Mouse (Mus musculus) limb, embryonic 14.5 days (tissue): Measurements from ENCODE around the gene Htra1. TPM values are rescaled to one million over a fixed set of nuclear protein-coding genes. Genes with fewer than 3 reads are reported as not detected.

Experiments
- ATAC-seq: fragments of 200-750 bp; cut with Nextera tagmentation; 2 replicates; pipeline ENCODE4 v1.8.0; 2017; ENCODE audit warnings: low read depth, moderate number of reproducible peaks, moderate TSS enrichment; ENCODE audit not compliant: low FRiP score
- DNase-seq: peaks from one replicate; pipeline ENCODE4 v3.0.0-alpha.2; 2015; ENCODE audit warnings: low spot score
- H3K27ac ChIP-seq: fragments of 300-500 bp; sonication (generic); replicated peaks from 2 replicates; pipeline ENCODE4 v1.5.1; 2014; ENCODE audit warnings: low read depth, mild to moderate bottlenecking, low read length, moderate library complexity, mixed read lengths
- H3K27me3 ChIP-seq: fragments of 300-500 bp; sonication (generic); 2 replicates; pipeline ENCODE4 v1.6.1; 2014; ENCODE audit warnings: low read length, mixed read lengths; ENCODE audit not compliant: control insufficient read depth, insufficient read depth
- H3K36me3 ChIP-seq: fragments of 300-500 bp; sonication (generic); 2 replicates; pipeline ENCODE4 v1.6.1; 2014; ENCODE audit warnings: mild to moderate bottlenecking, low read length, moderate library complexity, mixed read lengths; ENCODE audit not compliant: control insufficient read depth, insufficient read depth
- H3K4me1 ChIP-seq: fragments of 300-500 bp; sonication (generic); 2 replicates; pipeline ENCODE4 v1.6.1; 2014; ENCODE audit warnings: antibody characterized with exemption, low read length, mixed read lengths; ENCODE audit not compliant: control insufficient read depth, insufficient read depth
- H3K4me2 ChIP-seq: fragments of 300-500 bp; sonication (generic); replicated peaks from 2 replicates; pipeline ENCODE4 v1.6.1; 2014; ENCODE audit warnings: low read depth, mild to moderate bottlenecking, low read length, moderate library complexity; ENCODE audit not compliant: severe bottlenecking
- H3K4me3 ChIP-seq: fragments of 300-500 bp; sonication (generic); replicated peaks from 2 replicates; pipeline ENCODE4 v1.5.1; 2014; ENCODE audit warnings: low read length
- H3K9ac ChIP-seq: fragments of 300-500 bp; sonication (generic); 2 replicates; pipeline ENCODE4 v1.6.1; 2014; ENCODE audit warnings: mild to moderate bottlenecking, low read depth, low read length, moderate library complexity; ENCODE audit not compliant: severe bottlenecking
- H3K9me3 ChIP-seq: fragments of 300-500 bp; sonication (generic); 2 replicates; pipeline ENCODE4 v1.6.1; 2016; ENCODE audit warnings: low read length; ENCODE audit not compliant: control insufficient read depth
- POLR2A ChIP-seq: fragments of 200-500 bp; IDR thresholded peaks from 2 replicates; pipeline ENCODE4 v1.8.0; 2012; ENCODE audit warnings: inconsistent platforms, mild to moderate bottlenecking, moderate library complexity, borderline replicate concordance; ENCODE audit not compliant: insufficient read depth, insufficient read length; ENCODE audit errors: extremely low read depth
- WGBS: fragments of 180-500 bp; shearing (Covaris S2); extraction: QIAGEN DNeasy Blood & Tissue Kit; methylation state at CpG from one replicate; pipeline ENCODE4 v1.1.7; 2014; 5-methylcytosine and 5-hydroxymethylcytosine counted together
- polyA plus RNA-seq, 2 experiments: library from polyadenylated mRNA; depleted of rRNA in 1 of 2; stranded (reverse) in 1 of 2; unstranded in 1 of 2; fragments of >200 nt; fragmentation: Nextera tagmentation in 1 of 2; extraction: Ambion mirVana in 1 of 2; gene quantifications; 2 replicates each; pipeline versions ENCODE4 v1.2.1 to v1.2.3; 2012 to 2014

Gene Htra1
- polyA plus RNA-seq, 2 experiments: 124 to 233 TPM

DNA sequence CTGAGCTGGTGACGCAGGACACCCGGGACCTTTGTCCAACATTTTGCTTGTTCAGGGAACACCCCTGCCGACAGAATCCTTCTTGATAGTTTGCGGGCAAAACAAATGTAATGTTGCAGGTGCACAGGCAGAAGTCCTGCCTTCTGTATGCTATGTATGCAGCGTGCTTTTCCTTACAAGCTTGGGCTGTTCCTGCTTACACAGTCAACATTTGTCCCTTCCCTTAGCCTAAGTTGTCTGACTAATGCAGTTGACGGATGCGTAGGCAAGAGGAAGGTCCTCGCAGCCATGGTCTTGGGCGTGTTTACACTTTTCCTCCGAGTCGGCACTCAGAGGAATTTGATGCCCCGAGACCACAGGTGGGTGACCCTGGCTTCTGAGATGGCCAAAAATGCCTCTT, 49.3 kb downstream of the Htra1 start:
- Histone ChIP-seq H3K9me3 (no peaks in the 10 kb centered on the region), H3K36me3 (no peaks in the 10 kb centered on the region), H3K4me2 (no peak overlapping the region), H3K9ac (no peak overlapping the region), H3K4me3 (no peak overlapping the region), H3K27me3 (no peaks in the 10 kb centered on the region), H3K27ac (no peak overlapping the region), H3K4me1 (peaks cover 29% of the 10 kb centered on the region)
- WGBS: 89% methylated on average over 12 of the region's 12 CpGs
- TF ChIP-seq POLR2A: no peak
- DNase-seq: no peak
- ATAC-seq: no peak

DNA sequence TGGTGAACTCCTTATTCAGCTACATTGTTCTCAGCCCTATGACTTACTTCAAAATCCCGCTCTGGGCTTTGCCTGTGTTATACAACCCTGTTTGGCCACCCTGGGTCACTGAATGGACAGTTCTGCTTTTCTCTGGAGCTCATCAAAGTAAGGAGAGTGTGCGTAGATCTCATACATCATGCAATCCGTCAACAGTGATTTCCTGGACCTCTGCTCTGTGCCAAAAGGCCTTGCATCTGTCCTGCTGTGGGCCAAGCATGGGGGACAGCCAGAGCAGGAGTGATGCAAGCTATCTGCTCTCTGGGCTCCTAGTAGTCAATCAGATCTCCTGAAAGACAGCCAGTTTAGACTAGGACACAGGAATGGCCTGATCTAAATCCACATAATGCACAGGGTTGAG, 49.8 kb downstream of the Htra1 start:
- DNase-seq (no peak), ATAC-seq (no peak)
- Histone ChIP-seq H3K9me3 (no peaks in the 10 kb centered on the region), H3K36me3 (no peaks in the 10 kb centered on the region), H3K27ac (no peak overlapping the region), H3K4me2 (no peak overlapping the region), H3K4me1 (peaks cover 29% of the 10 kb centered on the region), H3K27me3 (no peaks in the 10 kb centered on the region), H3K4me3 (no peak overlapping the region), H3K9ac (no peak overlapping the region)
- WGBS: 81% methylated on average over 3 of the region's 3 CpGs
- no peak for TF ChIP-seq POLR2A

- peak; percentile 81 for DNase-seq
Measured at GRCm38 (mm10) chr7:130988146-130988545, 52.2 kb downstream of the Htra1 start.

DNA sequence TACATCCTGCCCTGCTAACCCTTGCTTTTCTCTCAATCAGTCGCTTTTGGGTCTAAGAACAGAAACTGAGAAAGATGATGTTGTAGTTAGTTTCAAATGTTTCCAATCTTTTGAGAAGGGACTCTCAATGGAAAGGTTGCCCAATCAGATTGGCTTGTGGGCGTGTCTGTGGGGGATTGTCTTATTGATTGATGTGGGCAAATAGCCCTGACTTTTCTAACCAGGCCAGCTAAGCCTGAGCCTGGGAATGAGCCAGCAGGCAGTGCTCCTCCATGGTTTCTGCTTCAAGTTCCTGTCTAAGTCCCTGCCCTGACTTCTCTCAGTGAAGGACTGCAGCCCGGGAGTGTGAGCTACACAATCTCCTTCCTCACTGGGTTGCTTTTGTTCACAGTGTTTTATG, 53.5 kb downstream of the Htra1 start:
- WGBS: 62% methylated on average over 3 of the region's 3 CpGs
- no peak for ATAC-seq
- Histone ChIP-seq H3K27me3 (no peaks in the 10 kb centered on the region), H3K9me3 (no peaks in the 10 kb centered on the region), H3K36me3 (no peaks in the 10 kb centered on the region), H3K4me1 (peaks cover 21% of the 10 kb centered on the region), H3K9ac (no peak overlapping the region), H3K27ac (no peak overlapping the region), H3K4me3 (no peak overlapping the region), H3K4me2 (no peak overlapping the region)
- no peak for TF ChIP-seq POLR2A
- DNase-seq: no peak

More at GRCm38 (mm10) chr7:130988146-130988545, 52.2 kb downstream of the Htra1 start:
- Histone ChIP-seq H3K27ac (no peak overlapping the region; the same call in 1 of the 2 replicates), H3K4me3 (no peak overlapping the region), H3K9me3 (no peaks in the 10 kb centered on the region), H3K4me1 (peaks cover 21% of the 10 kb centered on the region), H3K4me2 (no peak overlapping the region), H3K36me3 (no peaks in the 10 kb centered on the region), H3K9ac (no peak overlapping the region), H3K27me3 (no peaks in the 10 kb centered on the region)
- WGBS: 22% methylated on average over 5 of the region's 5 CpGs
- TF ChIP-seq POLR2A: no peak
- ATAC-seq: peak; percentile 46; the same call in 1 of the 2 replicates

DNA sequence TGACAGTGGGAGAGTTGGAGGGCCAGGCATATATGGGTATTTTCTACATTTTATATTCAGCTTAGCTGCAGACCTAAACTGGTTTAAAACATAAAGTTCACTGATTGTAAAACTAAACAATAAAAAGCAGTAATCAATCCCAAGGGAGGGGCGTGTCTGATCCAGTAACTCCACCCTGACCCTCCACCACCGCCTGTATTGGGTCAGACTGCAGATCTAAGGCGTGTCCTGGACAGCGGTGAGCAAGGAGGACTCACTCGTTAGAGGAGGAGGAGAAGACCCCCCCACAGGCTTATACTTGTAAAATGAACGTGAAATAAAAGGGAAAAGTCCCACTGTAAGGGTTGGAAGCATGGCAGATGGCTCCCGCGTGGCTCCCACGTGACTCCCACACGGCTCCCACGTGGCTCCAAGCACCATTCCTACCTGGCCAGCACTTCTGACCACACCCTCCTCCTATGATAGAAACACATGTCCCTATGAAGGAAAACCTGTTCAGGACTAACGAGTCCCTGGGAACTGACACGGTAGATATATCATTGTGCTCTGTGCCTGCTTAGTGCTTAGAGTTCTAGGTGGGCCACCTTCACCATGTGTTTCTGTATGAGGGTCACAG, 55.4 kb downstream of the Htra1 start:
- Histone ChIP-seq H3K27me3 (no peaks in the 10 kb centered on the region), H3K9me3 (no peaks in the 10 kb centered on the region), H3K9ac (no peak overlapping the region), H3K4me2 (no peak overlapping the region), H3K27ac (no peak overlapping the region), H3K4me1 (peaks cover 21% of the 10 kb centered on the region), H3K36me3 (no peaks in the 10 kb centered on the region), H3K4me3 (no peak overlapping the region)
- WGBS: 52% methylated on average over 13 of the region's 13 CpGs
- DNase-seq: peak; percentile 53
- no peak; the same call in 1 of the 2 replicates for ATAC-seq
- TF ChIP-seq POLR2A: no peak
